ENCODE assay signal across 26 mouse cellular contexts in genomic region chr7:133090641-133091040, GRCm38 (mm10). TPM values are rescaled to one million over a fixed set of nuclear protein-coding genes. Genes with fewer than 3 reads are reported as not detected.
DNase-seq lines count a peak whose midpoint lies in the region; ATAC-seq lines count a peak whose summit lies in the region.
"Had no signal": no experiment of that assay in that cellular context is flagged by ENCODE, and none has a peak within 500 bp of the region (broad histone marks: within the 10 kb centered on the region; RNA-seq: fewer than 3 reads in every experiment).

No protein-coding gene starts in this region.

- no peak for DNase-seq in hindbrain, embryonic 14.5 days (ENCODE audit: low spot score)
- DNase-seq in ES-CJ7 (ENCODE audit: low read depth, low spot score) = peak; percentile 80
- DNase-seq in ZHBTc4 (ENCODE audit: low read depth, low spot score) = peak; percentile 76
- DNase-seq in cerebellum, adult 11 months = no peak
- DNase-seq in layer of hippocampus, postnatal 36 days = no peak
- DNase-seq: adrenal gland, postnatal 25 days; cerebellum, adult 9-11 months; gastrocnemius, postnatal 10 days; heart, adult 11 months; heart, postnatal 14 days; kidney, adult 18-20 months; kidney, postnatal 4 days; right cerebral cortex, postnatal 4 days; thymus, adult 18-20 months; thymus, postnatal 36 days had no signal

- H3K36me3 ChIP-seq in heart, embryonic 12.5 days = peaks cover 7% of the 10 kb centered on the region
- H3K36me3 ChIP-seq in heart, embryonic 11.5 days (ENCODE audit: control insufficient read depth, insufficient read depth, low read length) = no peaks in the 10 kb centered on the region
- no peaks in the 10 kb centered on the region for H3K36me3 ChIP-seq in hindbrain, embryonic 15.5 days
- H3K36me3 ChIP-seq in hindbrain, embryonic 14.5 days (replicated peaks; ENCODE audit: control insufficient read depth, insufficient read depth) = no peaks in the 10 kb centered on the region
- H3K36me3 ChIP-seq: limb, embryonic 13.5 days; neural tube, embryonic 13.5 days had no signal

- no peaks in the 10 kb centered on the region for H3K27me3 ChIP-seq in heart, embryonic 12.5 days (replicated peaks)
- no peaks in the 10 kb centered on the region for H3K27me3 ChIP-seq in heart, embryonic 11.5 days (ENCODE audit: control insufficient read depth, insufficient read depth, low read length)
- H3K27me3 ChIP-seq in hindbrain, embryonic 15.5 days = no peaks in the 10 kb centered on the region
- no peaks in the 10 kb centered on the region for H3K27me3 ChIP-seq in hindbrain, embryonic 14.5 days (ENCODE audit: control insufficient read depth, insufficient read depth, low read length)
- H3K27me3 ChIP-seq: limb, embryonic 13.5 days; neural tube, embryonic 13.5 days; stomach, embryonic 15.5 days had no signal

- peaks cover 55% of the 10 kb centered on the region for H3K4me1 ChIP-seq in heart, embryonic 12.5 days (replicated peaks)
- H3K4me1 ChIP-seq in heart, embryonic 11.5 days (ENCODE audit: control insufficient read depth, insufficient read depth, low read length) = peaks cover 40% of the 10 kb centered on the region
- H3K4me1 ChIP-seq in hindbrain, embryonic 15.5 days (replicated peaks) = peaks cover 47% of the 10 kb centered on the region
- H3K4me1 ChIP-seq in hindbrain, embryonic 14.5 days (replicated peaks; ENCODE audit: control insufficient read depth, insufficient read depth, low read length) = peaks cover 26% of the 10 kb centered on the region

- H3K9ac ChIP-seq in heart, embryonic 12.5 days = no peak overlapping the region
- H3K9ac ChIP-seq in heart, embryonic 11.5 days (ENCODE audit: low read depth, low read length) = no peak overlapping the region
- no peak overlapping the region for H3K9ac ChIP-seq in hindbrain, embryonic 15.5 days
- H3K9ac ChIP-seq in hindbrain, embryonic 14.5 days = no peak overlapping the region
- H3K9ac ChIP-seq: limb, embryonic 13.5 days; liver, embryonic 14.5 days; neural tube, embryonic 13.5 days; stomach, embryonic 15.5 days had no signal

- H3K27ac ChIP-seq in heart, embryonic 12.5 days (ENCODE audit: poor library complexity, severe bottlenecking) = peak overlapping the region; percentile 1; the same call in 1 of the 2 replicates
- H3K27ac ChIP-seq in heart, embryonic 11.5 days (ENCODE audit: low read depth, low read length) = no peak overlapping the region
- H3K27ac ChIP-seq in hindbrain, embryonic 15.5 days (replicated peaks) = no peak overlapping the region
- no peak overlapping the region for H3K27ac ChIP-seq in hindbrain, embryonic 14.5 days
- H3K27ac ChIP-seq: limb, embryonic 13.5 days; liver, embryonic 14.5 days; midbrain, embryonic 10.5 days; neural tube, embryonic 13.5 days; stomach, embryonic 15.5 days had no signal

- H3K9me3 ChIP-seq in heart, embryonic 12.5 days (replicated peaks) = no peaks in the 10 kb centered on the region
- no peaks in the 10 kb centered on the region for H3K9me3 ChIP-seq in heart, embryonic 11.5 days (replicated peaks; ENCODE audit: control insufficient read depth, low read length)
- H3K9me3 ChIP-seq in hindbrain, embryonic 15.5 days = no peaks in the 10 kb centered on the region
- no peaks in the 10 kb centered on the region for H3K9me3 ChIP-seq in hindbrain, embryonic 14.5 days (ENCODE audit: control insufficient read depth, low read length)
- H3K9me3 ChIP-seq: limb, embryonic 13.5 days; midbrain, embryonic 10.5 days; neural tube, embryonic 13.5 days; stomach, embryonic 15.5 days had no signal

- 65% methylated on average over 4 of the region's 4 CpGs for WGBS in heart, embryonic 12.5 days
- 70% methylated on average over 4 of the region's 4 CpGs for WGBS in heart, embryonic 11.5 days (ENCODE audit: insufficient replicate concordance)
- 89% methylated on average over 4 of the region's 4 CpGs for WGBS in hindbrain, embryonic 15.5 days
- 81% methylated on average over 4 of the region's 4 CpGs for WGBS in hindbrain, embryonic 14.5 days

- H3K4me3 ChIP-seq in heart, embryonic 12.5 days = no peak overlapping the region
- no peak overlapping the region for H3K4me3 ChIP-seq in heart, embryonic 11.5 days (ENCODE audit: low read depth, low read length)
- H3K4me3 ChIP-seq in hindbrain, embryonic 15.5 days = no peak overlapping the region
- no peak overlapping the region for H3K4me3 ChIP-seq in hindbrain, embryonic 14.5 days (replicated peaks; ENCODE audit: low read length)
- H3K4me3 ChIP-seq: limb, embryonic 13.5 days; midbrain, embryonic 10.5 days; myocyte; neural tube, embryonic 13.5 days; stomach, embryonic 15.5 days had no signal

- ATAC-seq in heart, embryonic 12.5 days (ENCODE audit: insufficient number of reproducible peaks, low FRiP score) = no peak
- ATAC-seq in heart, embryonic 11.5 days (replicated peaks; ENCODE audit: insufficient number of reproducible peaks, low FRiP score, low TSS enrichment) = no peak
- ATAC-seq in hindbrain, embryonic 15.5 days (ENCODE audit: low FRiP score, low read depth) = 0 out of 2 replicates have a peak, but pooled peaks have one; percentile 35
- ATAC-seq in hindbrain, embryonic 14.5 days (ENCODE audit: low FRiP score) = no peak
- ATAC-seq: hindbrain, postnatal 0 days; midbrain, embryonic 16.5 days had no signal

- H3K4me2 ChIP-seq in heart, embryonic 12.5 days = no peak overlapping the region
- no peak overlapping the region for H3K4me2 ChIP-seq in heart, embryonic 11.5 days
- no peak overlapping the region for H3K4me2 ChIP-seq in hindbrain, embryonic 15.5 days
- H3K4me2 ChIP-seq in hindbrain, embryonic 14.5 days (replicated peaks) = no peak overlapping the region
- H3K4me2 ChIP-seq: limb, embryonic 13.5 days; neural tube, embryonic 13.5 days; stomach, embryonic 15.5 days had no signal

RNA-seq across cellular contexts. Expression of gene Fgfr2, which starts 32.5 kb away (rescaled TPM):
- 33.6 and 34.1 TPM in 2 replicates for polyA plus RNA-seq in heart, embryonic 12.5 days (2016; fragmentation: Nextera tagmentation; extraction: Ambion mirVana)
- polyA plus RNA-seq in heart, embryonic 11.5 days (2014; fragmentation: Nextera tagmentation; extraction: Ambion mirVana) = 24.9 and 27.0 TPM in 2 replicates
- 23.9 and 28.5 TPM in 2 replicates for polyA plus RNA-seq in hindbrain, embryonic 15.5 days (2015; fragmentation: Nextera tagmentation; extraction: Ambion mirVana)
- 29.1 and 43.5 TPM in 2 replicates for polyA plus RNA-seq in hindbrain, embryonic 14.5 days (2014; fragmentation: Nextera tagmentation; extraction: Ambion mirVana)
- 10 to 100 TPM; 45.4 to 47.9 TPM for total RNA-seq in layer of hippocampus, postnatal 36 days (2021)

RNA-seq across cellular contexts. Expression of gene Ctbp2, which starts 33.5 kb away (rescaled TPM):
- 60.6 and 66.2 TPM in 2 replicates for polyA plus RNA-seq in heart, embryonic 12.5 days (2016; fragmentation: Nextera tagmentation; extraction: Ambion mirVana)
- polyA plus RNA-seq in heart, embryonic 11.5 days (2014; fragmentation: Nextera tagmentation; extraction: Ambion mirVana) = 59.6 and 62.7 TPM in 2 replicates
- polyA plus RNA-seq in hindbrain, embryonic 15.5 days (2015; fragmentation: Nextera tagmentation; extraction: Ambion mirVana) = 61.6 and 65.0 TPM in 2 replicates
- polyA plus RNA-seq in hindbrain, embryonic 14.5 days (2014; fragmentation: Nextera tagmentation; extraction: Ambion mirVana) = 68.7 and 72.6 TPM in 2 replicates
- total RNA-seq in layer of hippocampus, postnatal 36 days (2021) = 10 to 100 TPM; 50.2 to 57.2 TPM

Comparison
In these comparisons a context has a peak if more than half of its experiments do, and no peak if none do; other contexts are left out.
1. DNase-seq: peak in ES-CJ7 (single experiment) and ZHBTc4 (single experiment); none in hindbrain, embryonic 14.5 days (single experiment), cerebellum, adult 11 months (single experiment) and layer of hippocampus, postnatal 36 days (0 of 2).